Comparison of ENCODE assay signal across 12 mouse cellular contexts in the genomic region with DNA sequence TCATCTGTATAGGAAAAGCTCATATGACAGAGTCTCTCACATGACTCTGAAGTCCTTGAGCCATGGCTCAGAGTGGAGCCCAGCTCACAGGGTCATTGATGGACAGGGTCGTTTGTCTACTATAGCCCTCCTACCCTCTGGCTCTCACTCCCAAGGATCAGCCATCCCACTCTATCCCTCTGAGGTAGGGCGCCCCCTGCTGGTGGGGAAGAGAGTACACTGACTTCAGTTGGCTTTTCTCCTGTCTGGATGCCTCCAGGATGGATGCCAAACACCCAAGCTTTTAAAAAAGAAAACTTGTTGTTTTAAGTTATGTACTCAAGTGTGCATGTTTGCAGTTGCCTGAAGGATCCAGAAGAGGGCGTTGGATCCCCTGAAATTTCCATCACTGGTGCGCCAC.
DNase-seq lines count a peak whose midpoint lies in the region; ATAC-seq and TF ChIP-seq lines count a peak whose summit lies in the region.
"Had no signal": no experiment of that assay in that cellular context is flagged by ENCODE, and none has a peak within 500 bp of the region (broad histone marks: within the 10 kb centered on the region; RNA-seq: fewer than 3 reads in every experiment).

No protein-coding gene starts in this region.

- no peak overlapping the region for H3K4me2 ChIP-seq in hindbrain, embryonic 11.5 days (replicated peaks; ENCODE audit: low read depth, low read length)
- H3K4me2 ChIP-seq: forebrain, embryonic 13.5 days; hindbrain, embryonic 15.5 days; limb, embryonic 13.5 days had no signal

- DNase-seq in CD4-positive, CD25-positive, alpha-beta regulatory T cell, adult 2 months (ENCODE audit: low read depth, low spot score), result peak; percentile 34
- DNase-seq in left cerebral cortex, adult 2 months (ENCODE audit: extremely low spot score in 1 of 2, low spot score in 2 of 2), result no peak
- DNase-seq in left cerebral cortex, postnatal 4 days, result no peak
- no peak for DNase-seq in Patski (ENCODE audit: low read depth, low spot score)
- no peak for DNase-seq in hindbrain, embryonic 11.5 days (ENCODE audit: low spot score)
- DNase-seq in gastrocnemius, postnatal 25 days, result no peak
- DNase-seq: cerebellum, adult 2 months had no signal

- H3K4me3 ChIP-seq in left cerebral cortex, adult 2 months, result no peak overlapping the region
- no peak overlapping the region for H3K4me3 ChIP-seq in hindbrain, embryonic 11.5 days (ENCODE audit: low read depth, low read length)
- H3K4me3 ChIP-seq: forebrain, embryonic 13.5 days; hindbrain, embryonic 15.5 days; limb, embryonic 13.5 days had no signal

- no peaks in the 10 kb centered on the region for H3K36me3 ChIP-seq in hindbrain, embryonic 11.5 days (ENCODE audit: control insufficient read depth, insufficient read depth, low read length)
- H3K36me3 ChIP-seq: hindbrain, embryonic 15.5 days; limb, embryonic 13.5 days had no signal

- POLR2A ChIA-PET in Patski (lab: Charles Lee), result no interaction called here

- CTCF ChIA-PET in Patski (lab: Charles Lee), result no interaction called here

- no peak for ATAC-seq in CD4-positive, CD25-positive, alpha-beta regulatory T cell, adult 4 months
- no peak for ATAC-seq in Patski
- peak; percentile 31; the same call in 1 of the 2 replicates for ATAC-seq in megakaryocyte progenitor cell, adult 5-6 weeks (replicated peaks; ENCODE audit: poor library complexity)
- ATAC-seq in hindbrain, embryonic 11.5 days (ENCODE audit: low FRiP score), result no peak
- ATAC-seq: forebrain, embryonic 13.5 days had no signal

- intact Hi-C loops in left cerebral cortex, adult 2 months (cut with DNase I), result no loop called here
- intact Hi-C loops in left cerebral cortex, postnatal 4 days (cut with DNase I), result no loop called here

- no peak overlapping the region for H3K27ac ChIP-seq in left cerebral cortex, adult 2 months
- H3K27ac ChIP-seq in hindbrain, embryonic 11.5 days (ENCODE audit: low read depth, low read length), result no peak overlapping the region
- H3K27ac ChIP-seq: forebrain, embryonic 13.5 days; hindbrain, embryonic 15.5 days; limb, embryonic 13.5 days had no signal

- no peaks in the 10 kb centered on the region for H3K9me3 ChIP-seq in hindbrain, embryonic 11.5 days (ENCODE audit: control insufficient read depth, low read length)
- H3K9me3 ChIP-seq: forebrain, embryonic 13.5 days; hindbrain, embryonic 15.5 days; limb, embryonic 13.5 days had no signal

- peaks cover 9% of the 10 kb centered on the region for H3K27me3 ChIP-seq in Patski
- no peaks in the 10 kb centered on the region for H3K27me3 ChIP-seq in hindbrain, embryonic 11.5 days (ENCODE audit: control insufficient read depth, insufficient read depth, low read length)

- no peak overlapping the region for H3K9ac ChIP-seq in hindbrain, embryonic 11.5 days (ENCODE audit: low read depth, low read length)
- H3K9ac ChIP-seq: forebrain, embryonic 13.5 days; hindbrain, embryonic 15.5 days; limb, embryonic 13.5 days had no signal

- 49% methylated on average over 4 of the region's 4 CpGs for WGBS in hindbrain, embryonic 11.5 days

- peak; percentile 52 for TF ChIP-seq CTCF in left cerebral cortex, adult 2 months (IDR thresholded peaks at IDR 0.05)
- peak; percentile 68 for TF ChIP-seq CTCF in Patski (IDR thresholded peaks at IDR 0.05)

- H3K4me1 ChIP-seq in hindbrain, embryonic 11.5 days (replicated peaks; ENCODE audit: control insufficient read depth, insufficient read depth, low read length), result peaks cover 8% of the 10 kb centered on the region

- in situ Hi-C loops in Patski (cut with MboI; ENCODE audit: low pct_unique_long_range_greater_than_20kb), result no loop called here
